Mouse (Mus musculus): ENCODE data around the gene Rps16. TPM values are rescaled to one million over a fixed set of nuclear protein-coding genes. Genes with fewer than 3 reads are reported as not detected.

Rps16 gene
- polyA plus RNA-seq, 1 experiment from 2014 or later: 955 TPM

DNA sequence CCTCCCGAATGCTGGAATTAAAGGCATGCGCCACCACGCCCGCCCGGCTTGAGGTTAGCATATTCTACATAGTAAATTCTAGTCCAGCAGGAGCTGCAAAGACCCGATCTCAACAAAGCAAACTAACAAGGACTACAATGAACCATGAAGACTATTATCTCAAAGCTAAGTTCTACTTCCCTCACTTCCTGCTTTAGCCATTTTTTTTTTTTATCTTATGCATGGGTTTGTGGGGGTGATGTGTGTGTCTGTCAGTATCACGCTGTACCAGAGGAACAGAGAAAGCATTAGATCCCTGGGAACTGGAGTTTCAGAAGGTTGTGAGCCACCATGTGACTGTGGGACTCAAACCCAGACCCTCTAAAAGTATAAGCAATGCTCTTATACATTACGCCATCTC lies 25.2 kb upstream of the Rps16 start:
- TF ChIP-seq EP300 (optimal IDR thresholded peaks at IDR 0.05) (no peak), CTCF (IDR thresholded peaks at IDR 0.05; ENCODE audit: low read depth) (no peak)
- ATAC-seq (ENCODE audit: low FRiP score, low TSS enrichment) (no peak), DNase-seq (ENCODE audit: low spot score) (no peak)
- Histone ChIP-seq H3K4me3 (ENCODE audit: low read depth, low read length) (no peak overlapping the region), H3K27me3 (ENCODE audit: control insufficient read depth, insufficient read depth, low read length) (no peaks in the 10 kb centered on the region), H3K4me1 (replicated peaks; ENCODE audit: control insufficient read depth, insufficient read depth) (no peaks in the 10 kb centered on the region), H3K4me2 (replicated peaks; ENCODE audit: low read depth) (no peak overlapping the region), H3K9me3 (ENCODE audit: control insufficient read depth, low read length) (no peaks in the 10 kb centered on the region), H3K27ac (replicated peaks) (no peak overlapping the region), H3K36me3 (ENCODE audit: control insufficient read depth, insufficient read depth, low read length) (peaks cover 52% of the 10 kb centered on the region), H3K9ac (ENCODE audit: low read length) (no peak overlapping the region)
- WGBS: 97% methylated on average over 8 of the region's 8 CpGs

DNA sequence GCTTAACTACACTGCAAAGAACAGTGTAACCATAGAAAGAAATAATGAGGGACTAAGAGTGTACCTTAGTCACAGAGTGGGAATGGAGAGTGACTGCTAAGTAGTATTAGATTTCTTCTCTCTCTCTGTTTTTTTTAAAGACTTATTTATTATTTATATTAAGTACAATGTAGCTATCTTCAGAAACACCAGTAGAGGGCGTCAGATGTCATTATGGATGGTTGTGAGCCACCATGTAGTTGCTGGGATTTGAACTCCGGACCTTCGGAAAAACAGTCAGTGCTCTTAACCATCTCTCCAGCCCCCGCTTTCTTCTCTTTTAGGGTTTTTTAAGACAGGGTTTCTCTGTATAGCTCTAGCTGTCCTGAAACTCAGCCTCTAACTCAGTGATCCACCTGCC lies 24.0 kb upstream of the Rps16 start:
- H3K27ac ChIP-seq (replicated peaks): no peak overlapping the region
- DNase-seq (ENCODE audit: low spot score): no peak
- no peak for ATAC-seq (ENCODE audit: low FRiP score, low TSS enrichment)
- peaks cover 51% of the 10 kb centered on the region for H3K36me3 ChIP-seq (ENCODE audit: control insufficient read depth, insufficient read depth, low read length)
- H3K27me3 ChIP-seq (ENCODE audit: control insufficient read depth, insufficient read depth, low read length): no peaks in the 10 kb centered on the region
- H3K4me1 ChIP-seq (replicated peaks; ENCODE audit: control insufficient read depth, insufficient read depth): no peaks in the 10 kb centered on the region
- no peak overlapping the region for H3K4me3 ChIP-seq (ENCODE audit: low read depth, low read length)
- WGBS: 87% methylated on average over 4 of the region's 4 CpGs
- TF ChIP-seq CTCF (IDR thresholded peaks at IDR 0.05; ENCODE audit: low read depth) (peak; percentile 42), EP300 (optimal IDR thresholded peaks at IDR 0.05) (no peak)
- H3K9ac ChIP-seq (ENCODE audit: low read length): no peak overlapping the region
- no peaks in the 10 kb centered on the region for H3K9me3 ChIP-seq (ENCODE audit: control insufficient read depth, low read length)
- H3K4me2 ChIP-seq (replicated peaks; ENCODE audit: low read depth): no peak overlapping the region

DNA sequence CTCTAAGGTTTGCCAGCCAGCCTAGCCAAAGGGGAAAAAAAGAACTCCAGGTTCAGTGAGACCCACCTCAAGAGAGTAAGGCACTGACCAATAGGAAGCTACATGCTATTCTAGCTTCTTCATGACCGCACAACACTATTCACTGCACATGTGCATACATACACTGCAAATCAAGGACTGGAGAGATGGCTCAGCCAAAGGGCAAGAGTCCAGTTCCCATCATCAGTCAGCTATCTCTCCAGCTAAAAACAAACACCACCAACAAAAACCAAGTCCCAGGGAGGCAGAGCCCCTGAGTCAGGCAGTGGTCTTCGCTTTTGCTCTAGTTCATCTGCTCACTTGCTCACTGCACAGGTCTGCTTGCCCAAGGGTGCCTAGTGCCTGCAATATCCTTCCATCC lies 22.2 kb upstream of the Rps16 start:
- Histone ChIP-seq H3K4me1 (replicated peaks; ENCODE audit: control insufficient read depth, insufficient read depth) (no peaks in the 10 kb centered on the region), H3K9me3 (ENCODE audit: control insufficient read depth, low read length) (no peaks in the 10 kb centered on the region), H3K36me3 (ENCODE audit: control insufficient read depth, insufficient read depth, low read length) (peaks cover 36% of the 10 kb centered on the region), H3K4me3 (ENCODE audit: low read depth, low read length) (no peak overlapping the region), H3K27ac (replicated peaks) (no peak overlapping the region), H3K4me2 (replicated peaks; ENCODE audit: low read depth) (no peak overlapping the region), H3K27me3 (ENCODE audit: control insufficient read depth, insufficient read depth, low read length) (no peaks in the 10 kb centered on the region), H3K9ac (ENCODE audit: low read length) (no peak overlapping the region)
- TF ChIP-seq EP300 (optimal IDR thresholded peaks at IDR 0.05) (no peak), CTCF (IDR thresholded peaks at IDR 0.05; ENCODE audit: low read depth) (no peak)
- 100% methylated on average over 2 of the region's 2 CpGs for WGBS
- no peak for DNase-seq (ENCODE audit: low spot score)
- ATAC-seq (ENCODE audit: low FRiP score, low TSS enrichment): no peak

DNA sequence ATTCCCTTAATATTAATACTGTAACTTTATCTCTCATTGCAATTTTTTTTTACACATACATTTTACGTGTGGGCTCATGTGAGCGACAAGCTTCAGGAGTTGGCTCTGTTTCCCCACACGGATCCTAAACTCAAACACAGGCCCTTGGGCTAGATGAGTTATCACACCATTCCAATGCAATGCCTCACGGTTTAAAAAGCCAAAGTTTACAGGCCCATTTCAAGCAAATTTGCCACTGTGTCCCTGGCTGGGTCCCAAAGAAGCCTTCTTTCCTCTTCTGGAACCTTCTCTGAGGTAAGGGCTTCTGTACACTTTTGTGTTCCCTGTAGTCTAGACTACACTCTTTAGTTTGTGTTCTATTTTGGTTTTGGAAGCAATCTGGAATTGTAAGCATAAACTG lies 15.9 kb upstream of the Rps16 start:
- Histone ChIP-seq H3K9me3 (ENCODE audit: control insufficient read depth, low read length) (no peaks in the 10 kb centered on the region), H3K27me3 (ENCODE audit: control insufficient read depth, insufficient read depth, low read length) (no peaks in the 10 kb centered on the region), H3K27ac (replicated peaks) (no peak overlapping the region), H3K4me3 (ENCODE audit: low read depth, low read length) (no peak overlapping the region), H3K4me2 (replicated peaks; ENCODE audit: low read depth) (no peak overlapping the region), H3K9ac (ENCODE audit: low read length) (no peak overlapping the region), H3K4me1 (replicated peaks; ENCODE audit: control insufficient read depth, insufficient read depth) (no peaks in the 10 kb centered on the region), H3K36me3 (ENCODE audit: control insufficient read depth, insufficient read depth, low read length) (peaks cover 9% of the 10 kb centered on the region)
- ATAC-seq (ENCODE audit: low FRiP score, low TSS enrichment): no peak
- TF ChIP-seq EP300 (optimal IDR thresholded peaks at IDR 0.05): no peak
- TF ChIP-seq CTCF (IDR thresholded peaks at IDR 0.05; ENCODE audit: low read depth): no peak
- WGBS: 76% methylated on average over 4 of the region's 4 CpGs
- no peak for DNase-seq (ENCODE audit: low spot score)

DNA sequence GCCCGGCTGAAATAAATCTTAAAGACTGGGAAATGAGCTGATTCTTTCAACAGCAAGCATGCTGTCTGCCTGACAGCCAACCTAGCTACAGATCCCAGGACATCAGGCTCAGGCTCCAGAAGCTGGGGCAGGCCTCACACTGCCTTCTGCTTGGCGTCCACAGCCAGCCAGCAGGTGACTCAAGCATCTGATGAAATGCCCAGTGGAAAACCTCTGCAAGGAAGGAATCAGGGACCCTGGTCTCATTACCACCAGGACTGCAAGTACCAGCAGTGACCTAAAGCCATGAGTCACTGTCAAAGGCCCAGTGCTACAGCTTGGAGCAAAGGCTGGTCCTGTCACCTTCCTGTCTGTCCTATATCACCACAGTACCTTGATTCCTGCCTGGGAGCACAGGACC lies 15.0 kb upstream of the Rps16 start:
- Histone ChIP-seq H3K4me2 (replicated peaks; ENCODE audit: low read depth) (no peak overlapping the region), H3K36me3 (ENCODE audit: control insufficient read depth, insufficient read depth, low read length) (0 out of 2 replicates have a peak, but pooled peaks cover 4% of the 10 kb centered on the region), H3K4me1 (replicated peaks; ENCODE audit: control insufficient read depth, insufficient read depth) (no peaks in the 10 kb centered on the region), H3K9me3 (ENCODE audit: control insufficient read depth, low read length) (no peaks in the 10 kb centered on the region), H3K27me3 (ENCODE audit: control insufficient read depth, insufficient read depth, low read length) (no peaks in the 10 kb centered on the region), H3K27ac (replicated peaks) (no peak overlapping the region), H3K9ac (ENCODE audit: low read length) (no peak overlapping the region), H3K4me3 (ENCODE audit: low read depth, low read length) (no peak overlapping the region)
- TF ChIP-seq EP300 (optimal IDR thresholded peaks at IDR 0.05) (no peak), CTCF (IDR thresholded peaks at IDR 0.05; ENCODE audit: low read depth) (no peak)
- WGBS: 97% methylated on average over 2 of the region's 2 CpGs
- no peak for DNase-seq (ENCODE audit: low spot score)
- no peak for ATAC-seq (ENCODE audit: low FRiP score, low TSS enrichment)

DNA sequence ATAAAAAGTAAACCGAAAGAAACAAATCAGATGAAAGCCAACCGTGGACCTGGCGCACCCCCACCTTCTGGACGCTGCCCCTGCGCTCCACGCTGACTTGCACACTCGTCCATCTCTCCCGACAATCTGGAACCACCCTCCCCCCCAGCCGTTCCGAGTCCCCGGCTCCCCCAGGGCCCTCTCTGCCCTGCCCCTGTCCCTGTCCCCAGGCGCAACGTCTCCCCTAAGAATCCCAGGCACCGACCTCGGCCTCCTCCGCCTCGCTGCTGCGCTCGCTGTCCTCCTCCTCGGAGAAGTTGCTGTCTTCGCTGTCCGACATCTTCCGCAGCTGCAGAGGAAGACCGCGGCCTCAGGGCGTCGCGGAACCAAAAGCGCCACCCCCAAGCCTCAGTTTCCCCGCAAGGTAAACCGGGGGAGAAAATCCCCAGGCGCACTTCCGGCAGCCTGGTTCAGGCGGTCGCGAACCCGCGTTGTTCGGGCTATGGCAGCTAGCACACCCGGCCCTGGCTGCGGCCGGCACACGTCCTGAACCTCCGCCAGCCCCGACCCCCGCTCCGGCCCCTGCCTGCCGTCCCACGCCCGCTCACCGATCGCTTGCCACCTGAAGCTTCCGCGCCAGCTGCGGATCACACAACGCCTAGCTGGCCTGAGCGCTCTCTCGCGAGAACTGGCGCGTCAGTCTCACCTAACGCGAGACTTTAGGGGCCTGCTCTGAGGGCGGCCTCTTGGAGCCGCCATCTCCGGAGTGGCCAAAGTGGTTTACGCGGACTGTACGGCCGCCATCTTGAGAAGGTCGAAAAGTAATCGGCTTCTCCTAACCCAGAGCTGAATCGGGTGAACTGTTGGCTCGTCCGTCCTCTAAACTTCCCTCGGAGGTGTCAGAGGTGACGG lies 12.1 kb upstream of the Rps16 start, which contains the start of gene Supt5:
TSS of gene Supt5 (minus strand) at position 639 of the 891 bp plus-strand sequence.
- ATAC-seq (ENCODE audit: low FRiP score, low TSS enrichment): peak; percentile 99
- under 1% methylated on average over 77 of the region's 77 CpGs for WGBS
- H3K4me2 ChIP-seq (replicated peaks; ENCODE audit: low read depth): peak within 1 kb of the TSS; percentile 77
- H3K9ac ChIP-seq (ENCODE audit: low read length): peak within 1 kb of the TSS; percentile 98
- H3K9me3 ChIP-seq (ENCODE audit: control insufficient read depth, low read length): no peaks in the 10 kb centered on the region
- H3K27ac ChIP-seq (replicated peaks): peak within 1 kb of the TSS; percentile 87
- peak; percentile 97 for DNase-seq (ENCODE audit: low spot score)
- no peaks in the 10 kb centered on the region for H3K4me1 ChIP-seq (replicated peaks; ENCODE audit: control insufficient read depth, insufficient read depth)
- H3K27me3 ChIP-seq (ENCODE audit: control insufficient read depth, insufficient read depth, low read length): no peaks in the 10 kb centered on the region
- H3K36me3 ChIP-seq (ENCODE audit: control insufficient read depth, insufficient read depth, low read length): no peaks in the 10 kb centered on the region
- TF ChIP-seq EP300 (optimal IDR thresholded peaks at IDR 0.05) (peak; percentile 100), CTCF (IDR thresholded peaks at IDR 0.05; ENCODE audit: low read depth) (no peak)
- peak within 1 kb of the TSS; percentile 88 for H3K4me3 ChIP-seq (ENCODE audit: low read depth, low read length)
